Mouse (Mus musculus) lung, postnatal 0 days (tissue): ENCODE results near the gene Zfp217.

Source experiments
- CTCF ChIP-seq: IDR thresholded peaks from 2 replicates; pipeline ENCODE4 v1.5.1; 2016; ENCODE audit warnings: antibody characterized with exemption, mild to moderate bottlenecking
- EP300 ChIP-seq: IDR thresholded peaks from 2 replicates; pipeline ENCODE4 v1.6.1; 2016; ENCODE audit warnings: antibody characterized with exemption, mild to moderate bottlenecking, control low read depth

DNA sequence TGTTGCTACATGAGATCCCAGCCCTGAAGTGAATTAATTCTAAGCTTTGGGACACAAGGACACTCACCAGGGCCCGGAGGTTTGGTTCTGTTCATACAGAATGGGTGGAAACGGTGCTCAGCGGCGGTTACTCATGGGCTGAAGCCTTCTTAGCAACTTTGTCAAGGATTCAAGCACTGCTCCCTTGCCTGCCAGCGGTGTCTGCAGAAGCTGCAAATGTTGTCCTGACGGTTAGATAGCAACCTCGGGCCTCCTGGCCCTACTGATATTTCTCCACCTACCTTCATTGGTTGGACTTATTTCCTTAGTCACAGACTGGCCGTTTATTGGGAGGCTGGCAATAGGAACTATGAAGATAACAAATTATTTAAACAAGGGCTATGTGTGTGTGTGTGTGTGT is 3.6 kb upstream of the Zfp217 start:
- TF ChIP-seq CTCF (no peak), EP300 (no peak)
